Mouse (Mus musculus) gastrocnemius, adult 2 months (tissue): Measurements from ENCODE around the gene Atp10a. TPM values are rescaled to one million over a fixed set of nuclear protein-coding genes. Genes with fewer than 3 reads are reported as not detected.

Experiments
- DNase-seq: peaks from one replicate; pipeline ENCODE4 v3.0.0; 2022
- H3K27ac ChIP-seq: fragments of 200-600 bp; 2 replicates; pipeline ENCODE4 v1.8.1; 2022; ENCODE audit warnings: mild to moderate bottlenecking
- H3K4me3 ChIP-seq: fragments of 200-600 bp; 2 replicates; pipeline ENCODE4 v1.8.1; 2022; ENCODE audit warnings: mild to moderate bottlenecking, moderate library complexity
- CTCF ChIP-seq: fragments of 200-600 bp; IDR thresholded peaks from 2 replicates; pipeline ENCODE4 v1.8.1; 2022; ENCODE audit warnings: antibody characterized with exemption, mild to moderate bottlenecking, moderate library complexity
- intact Hi-C: fragments of 180-260 bp; cut with DNase I; formaldehyde crosslinking; loops from one replicate; pipeline ENCODE4 v1.15.1; 2025
- total RNA-seq, 2 experiments: library from RNA; stranded (reverse); gene quantifications; 2 replicates each; pipeline ENCODE4 v1.2.3; 2021

The Atp10a gene
- total RNA-seq, 2 experiments from 2014 or later, result 1.3 to 2.0 TPM

- intact Hi-C loops, result no loop called here
- Histone ChIP-seq H3K27ac (no peak overlapping the region), H3K4me3 (no peak overlapping the region)
- TF ChIP-seq CTCF, result no peak
- DNase-seq, result no peak
These were observed 4.1 kb downstream of the Atp10a start for GRCm38 (mm10) chr7:58660046-58660445.

GRCm38 (mm10) chr7:58660665-58661064 is 4.7 kb downstream of the Atp10a start:
- no peak for TF ChIP-seq CTCF
- intact Hi-C loops, result no loop called here
- no peak overlapping the region for H3K27ac ChIP-seq
- H3K4me3 ChIP-seq, result no peak overlapping the region
- no peak for DNase-seq

- H3K4me3 ChIP-seq, result no peak overlapping the region
- no peak for TF ChIP-seq CTCF
- DNase-seq, result peak; percentile 55
- intact Hi-C loops, result no loop called here
- no peak overlapping the region for H3K27ac ChIP-seq
These were observed 5.1 kb downstream of the Atp10a start for GRCm38 (mm10) chr7:58661076-58661475.

GRCm38 (mm10) chr7:58668617-58669016 is 12.7 kb downstream of the Atp10a start:
- no peak for DNase-seq
- intact Hi-C loops, result no loop called here
- no peak overlapping the region for H3K4me3 ChIP-seq
- TF ChIP-seq CTCF, result no peak
- no peak overlapping the region for H3K27ac ChIP-seq

- no peak for TF ChIP-seq CTCF
- Histone ChIP-seq H3K27ac (no peak overlapping the region), H3K4me3 (no peak overlapping the region)
- no peak for DNase-seq
- intact Hi-C loops, result no loop called here
These were observed 20.1 kb downstream of the Atp10a start for GRCm38 (mm10) chr7:58676075-58676474.

GRCm38 (mm10) chr7:58677111-58677805 is 21.3 kb downstream of the Atp10a start:
- DNase-seq, result peak; percentile 71
- no peak overlapping the region for H3K4me3 ChIP-seq
- intact Hi-C loops, result no loop called here
- no peak for TF ChIP-seq CTCF
- peak overlapping the region; percentile 78 for H3K27ac ChIP-seq

GRCm38 (mm10) chr7:58685967-58686366 is 30.0 kb downstream of the Atp10a start:
- intact Hi-C loops, result no loop called here
- no peak overlapping the region for H3K4me3 ChIP-seq
- H3K27ac ChIP-seq, result no peak overlapping the region
- no peak for TF ChIP-seq CTCF
- DNase-seq, result no peak

- TF ChIP-seq CTCF, result no peak
- no peak for DNase-seq
- Histone ChIP-seq H3K27ac (no peak overlapping the region), H3K4me3 (no peak overlapping the region)
- intact Hi-C loops, result no loop called here
These were observed 30.6 kb downstream of the Atp10a start for GRCm38 (mm10) chr7:58686573-58686972.

GRCm38 (mm10) chr7:58686997-58687396 is 31.0 kb downstream of the Atp10a start:
- no peak for TF ChIP-seq CTCF
- Histone ChIP-seq H3K4me3 (no peak overlapping the region), H3K27ac (no peak overlapping the region)
- intact Hi-C loops, result no loop called here
- DNase-seq, result no peak

- Histone ChIP-seq H3K4me3 (no peak overlapping the region), H3K27ac (no peak overlapping the region)
- no peak for TF ChIP-seq CTCF
- intact Hi-C loops, result no loop called here
- DNase-seq, result no peak
These were observed 34.3 kb downstream of the Atp10a start for GRCm38 (mm10) chr7:58690069-58690923.

GRCm38 (mm10) chr7:58690997-58691596 is 35.1 kb downstream of the Atp10a start:
- TF ChIP-seq CTCF, result no peak
- Histone ChIP-seq H3K4me3 (no peak overlapping the region), H3K27ac (no peak overlapping the region)
- DNase-seq, result no peak
- intact Hi-C loops, result no loop called here

- no peak for TF ChIP-seq CTCF
- Histone ChIP-seq H3K4me3 (no peak overlapping the region), H3K27ac (no peak overlapping the region)
- intact Hi-C loops, result no loop called here
- no peak for DNase-seq
These were observed 36.7 kb downstream of the Atp10a start for GRCm38 (mm10) chr7:58692704-58693103.

GRCm38 (mm10) chr7:58693342-58693741 is 37.4 kb downstream of the Atp10a start:
- no peak for DNase-seq
- H3K4me3 ChIP-seq, result no peak overlapping the region
- no peak for TF ChIP-seq CTCF
- intact Hi-C loops, result no loop called here
- H3K27ac ChIP-seq, result no peak overlapping the region
